Mouse (Mus musculus): ENCODE data around the gene Ddah1. TPM values are rescaled to one million over a fixed set of nuclear protein-coding genes. Genes with fewer than 3 reads are reported as not detected.

The Ddah1 gene
- polyA plus RNA-seq (2012; ENCODE audit: insufficient read depth, low replicate concordance): not detected in 2 replicates

DNA sequence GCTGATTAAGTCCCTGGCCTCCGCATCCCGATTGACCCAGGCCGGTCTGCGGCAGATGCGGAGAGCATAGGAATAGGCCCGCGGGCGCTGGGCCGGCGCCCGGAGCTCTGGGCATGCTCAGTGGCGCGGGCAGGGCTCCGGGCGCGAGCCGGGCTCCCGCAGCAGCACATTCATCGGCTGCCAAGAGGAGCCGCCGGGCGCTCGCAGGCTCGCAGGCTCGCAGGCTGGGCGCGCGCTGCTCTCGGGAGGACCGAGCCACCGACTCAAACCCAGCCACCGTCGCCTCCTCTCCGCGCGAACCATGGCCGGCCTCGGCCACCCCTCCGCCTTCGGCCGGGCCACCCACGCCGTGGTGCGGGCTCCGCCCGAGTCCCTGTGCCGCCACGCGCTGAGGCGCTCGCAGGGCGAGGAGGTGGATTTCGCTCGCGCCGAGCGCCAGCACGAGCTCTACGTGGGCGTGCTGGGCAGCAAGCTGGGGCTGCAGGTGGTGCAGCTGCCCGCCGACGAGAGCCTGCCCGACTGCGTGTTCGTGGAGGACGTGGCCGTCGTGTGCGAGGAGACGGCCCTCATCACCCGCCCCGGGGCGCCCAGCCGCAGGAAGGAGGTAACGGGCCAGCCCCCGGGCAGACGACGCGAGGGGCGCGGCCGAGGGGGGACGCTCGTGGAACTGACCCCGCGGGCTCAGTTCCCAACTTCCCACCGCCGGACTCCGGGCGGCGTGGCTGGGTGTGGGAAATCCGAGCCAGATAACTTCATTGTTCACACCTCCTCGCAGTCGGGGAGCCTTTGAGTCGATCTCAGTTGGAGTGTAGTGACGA, at the start of gene Ddah1:
Gene Ddah1 (plus strand): TSS at position 115 of the 818 bp plus-strand sequence.
- Histone ChIP-seq H3K4me1 (peaks cover 12% of the 10 kb centered on the region), H3K4me3 (replicated peaks) (peak within 1 kb of the TSS; percentile 89), H3K9me3 (peaks cover 12% of the 10 kb centered on the region; the same call in 1 of the 2 replicates), H3K27me3 (replicated peaks) (peaks cover 57% of the 10 kb centered on the region), H3K36me3 (replicated peaks; ENCODE audit: low read length) (no peaks in the 10 kb centered on the region)
- TF ChIP-seq FLI1 (IDR thresholded peaks at IDR 0.05; ENCODE audit: low read length): no peak
- TF ChIP-seq GATA1 (IDR thresholded peaks at IDR 0.05; ENCODE audit: borderline replicate concordance, low read length): no peak

DNA sequence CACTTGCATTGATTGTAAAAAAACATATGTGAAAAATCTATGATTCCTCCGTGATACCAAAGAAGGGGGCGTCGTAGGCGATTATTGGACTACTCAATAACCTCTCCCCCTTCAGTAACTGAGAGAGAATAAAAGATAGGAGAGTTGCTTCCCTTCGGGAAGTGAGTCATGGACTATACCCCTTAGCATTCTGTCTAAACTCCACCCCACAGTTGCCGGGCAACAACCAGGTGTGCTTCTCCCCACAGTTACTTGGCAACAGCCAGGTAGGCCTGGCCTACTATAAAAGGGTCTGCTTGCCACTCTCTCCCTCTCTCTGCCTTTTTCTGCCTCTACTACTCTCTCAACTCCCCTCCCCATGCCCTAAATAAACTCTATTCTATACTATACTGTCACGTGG, 42.6 kb upstream of the Ddah1 start:
- Histone ChIP-seq H3K36me3 (replicated peaks; ENCODE audit: low read length) (no peaks in the 10 kb centered on the region), H3K27me3 (replicated peaks) (no peaks in the 10 kb centered on the region), H3K4me1 (peaks cover 4% of the 10 kb centered on the region; the same call in 1 of the 2 replicates), H3K4me3 (replicated peaks) (no peak overlapping the region), H3K9me3 (no peaks in the 10 kb centered on the region)
- TF ChIP-seq FLI1 (IDR thresholded peaks at IDR 0.05; ENCODE audit: low read length) (no peak), GATA1 (IDR thresholded peaks at IDR 0.05; ENCODE audit: borderline replicate concordance, low read length) (no peak)

GRCm38 (mm10) chr3:145719660-145720059, 38.8 kb upstream of the Ddah1 start:
- H3K4me1 ChIP-seq: peaks cover 4% of the 10 kb centered on the region; the same call in 1 of the 2 replicates
- TF ChIP-seq GATA1 (IDR thresholded peaks at IDR 0.05; ENCODE audit: borderline replicate concordance, low read length) (no peak), FLI1 (IDR thresholded peaks at IDR 0.05; ENCODE audit: low read length) (no peak)
- H3K27me3 ChIP-seq (replicated peaks): no peaks in the 10 kb centered on the region
- no peaks in the 10 kb centered on the region for H3K36me3 ChIP-seq (replicated peaks; ENCODE audit: low read length)
- 0 out of 2 replicates have a peak, but pooled peaks cover 10% of the 10 kb centered on the region for H3K9me3 ChIP-seq
- H3K4me3 ChIP-seq (replicated peaks): no peak overlapping the region

- TF ChIP-seq GATA1 (IDR thresholded peaks at IDR 0.05; ENCODE audit: borderline replicate concordance, low read length): no peak
- TF ChIP-seq FLI1 (IDR thresholded peaks at IDR 0.05; ENCODE audit: low read length): no peak
- no peaks in the 10 kb centered on the region for H3K36me3 ChIP-seq (replicated peaks; ENCODE audit: low read length)
- 0 out of 2 replicates have a peak, but pooled peaks cover 15% of the 10 kb centered on the region for H3K9me3 ChIP-seq
- H3K27me3 ChIP-seq (replicated peaks): no peaks in the 10 kb centered on the region
- H3K4me1 ChIP-seq: peaks cover 7% of the 10 kb centered on the region
- H3K4me3 ChIP-seq (replicated peaks): no peak overlapping the region
Measured at GRCm38 (mm10) chr3:145725078-145725477, 33.4 kb upstream of the Ddah1 start.

GRCm38 (mm10) chr3:145728336-145728735, 30.1 kb upstream of the Ddah1 start:
- Histone ChIP-seq H3K9me3 (0 out of 2 replicates have a peak, but pooled peaks cover 11% of the 10 kb centered on the region), H3K36me3 (replicated peaks; ENCODE audit: low read length) (no peaks in the 10 kb centered on the region), H3K4me1 (peaks cover 8% of the 10 kb centered on the region), H3K27me3 (replicated peaks) (no peaks in the 10 kb centered on the region), H3K4me3 (replicated peaks) (no peak overlapping the region)
- no peak for TF ChIP-seq FLI1 (IDR thresholded peaks at IDR 0.05; ENCODE audit: low read length)
- no peak for TF ChIP-seq GATA1 (IDR thresholded peaks at IDR 0.05; ENCODE audit: borderline replicate concordance, low read length)

DNA sequence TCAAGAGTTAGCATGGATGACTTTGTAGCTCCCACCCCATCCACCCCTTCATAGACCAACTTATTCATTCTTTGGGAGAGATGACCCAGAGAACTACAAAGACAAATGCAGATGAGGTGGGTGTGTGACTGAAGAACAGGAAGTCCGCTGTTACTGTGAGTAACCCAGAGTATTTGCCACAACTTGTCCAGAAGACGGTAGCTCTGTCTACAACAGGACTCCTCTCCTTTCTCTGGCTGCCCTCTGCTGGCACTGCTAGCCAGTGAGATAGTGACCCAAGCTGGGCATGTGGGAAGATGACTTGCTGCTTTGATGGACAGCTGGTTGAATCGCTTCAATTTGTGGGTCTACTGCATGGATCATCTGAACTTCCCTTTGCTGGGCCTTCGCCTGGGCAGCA, 28.9 kb upstream of the Ddah1 start:
- TF ChIP-seq GATA1 (IDR thresholded peaks at IDR 0.05; ENCODE audit: borderline replicate concordance, low read length) (no peak), FLI1 (IDR thresholded peaks at IDR 0.05; ENCODE audit: low read length) (no peak)
- H3K36me3 ChIP-seq (replicated peaks; ENCODE audit: low read length): no peaks in the 10 kb centered on the region
- peaks cover 8% of the 10 kb centered on the region for H3K4me1 ChIP-seq
- no peak overlapping the region for H3K4me3 ChIP-seq (replicated peaks)
- 0 out of 2 replicates have a peak, but pooled peaks cover 5% of the 10 kb centered on the region for H3K9me3 ChIP-seq
- H3K27me3 ChIP-seq (replicated peaks): no peaks in the 10 kb centered on the region

DNA sequence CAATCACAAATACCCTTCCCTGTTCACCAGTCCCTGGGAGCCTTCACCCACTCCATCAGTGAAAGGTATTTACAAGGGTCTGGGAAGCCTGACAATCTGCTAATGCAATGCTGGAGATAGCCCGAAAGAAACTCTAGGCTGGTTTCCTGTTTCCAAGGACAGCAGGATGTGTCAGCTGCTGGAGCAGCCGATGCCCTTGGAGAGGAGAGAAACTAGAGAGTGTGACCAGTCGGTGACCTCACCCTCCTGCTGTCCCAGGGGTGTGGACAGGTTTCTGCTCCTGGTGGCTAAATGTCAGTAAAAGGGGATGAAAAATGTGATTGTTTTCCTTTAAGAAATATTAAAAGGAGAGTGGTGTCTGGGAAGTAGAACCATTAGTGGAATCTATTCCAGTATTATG, 28.4 kb upstream of the Ddah1 start:
- 0 out of 2 replicates have a peak, but pooled peaks cover 5% of the 10 kb centered on the region for H3K9me3 ChIP-seq
- H3K36me3 ChIP-seq (replicated peaks; ENCODE audit: low read length): no peaks in the 10 kb centered on the region
- H3K4me3 ChIP-seq (replicated peaks): no peak overlapping the region
- no peaks in the 10 kb centered on the region for H3K27me3 ChIP-seq (replicated peaks)
- TF ChIP-seq FLI1 (IDR thresholded peaks at IDR 0.05; ENCODE audit: low read length) (no peak), GATA1 (IDR thresholded peaks at IDR 0.05; ENCODE audit: borderline replicate concordance, low read length) (no peak)
- H3K4me1 ChIP-seq: peaks cover 8% of the 10 kb centered on the region

GRCm38 (mm10) chr3:145734857-145735256, 23.6 kb upstream of the Ddah1 start:
- Histone ChIP-seq H3K4me1 (peaks cover 3% of the 10 kb centered on the region), H3K4me3 (replicated peaks) (no peak overlapping the region), H3K9me3 (no peaks in the 10 kb centered on the region), H3K36me3 (replicated peaks; ENCODE audit: low read length) (no peaks in the 10 kb centered on the region), H3K27me3 (replicated peaks) (no peaks in the 10 kb centered on the region)
- TF ChIP-seq GATA1 (IDR thresholded peaks at IDR 0.05; ENCODE audit: borderline replicate concordance, low read length) (no peak), FLI1 (IDR thresholded peaks at IDR 0.05; ENCODE audit: low read length) (no peak)

GRCm38 (mm10) chr3:145736562-145736961, 21.9 kb upstream of the Ddah1 start:
- TF ChIP-seq FLI1 (IDR thresholded peaks at IDR 0.05; ENCODE audit: low read length): no peak
- TF ChIP-seq GATA1 (IDR thresholded peaks at IDR 0.05; ENCODE audit: borderline replicate concordance, low read length): no peak
- Histone ChIP-seq H3K4me1 (no peaks in the 10 kb centered on the region), H3K9me3 (peaks cover 8% of the 10 kb centered on the region), H3K36me3 (replicated peaks; ENCODE audit: low read length) (no peaks in the 10 kb centered on the region), H3K27me3 (replicated peaks) (no peaks in the 10 kb centered on the region), H3K4me3 (replicated peaks) (no peak overlapping the region)

- peaks cover 2% of the 10 kb centered on the region for H3K27me3 ChIP-seq (replicated peaks)
- no peak overlapping the region for H3K4me3 ChIP-seq (replicated peaks)
- peaks cover 8% of the 10 kb centered on the region for H3K9me3 ChIP-seq
- H3K4me1 ChIP-seq: no peaks in the 10 kb centered on the region
- TF ChIP-seq FLI1 (IDR thresholded peaks at IDR 0.05; ENCODE audit: low read length) (no peak), GATA1 (IDR thresholded peaks at IDR 0.05; ENCODE audit: borderline replicate concordance, low read length) (no peak)
- H3K36me3 ChIP-seq (replicated peaks; ENCODE audit: low read length): no peaks in the 10 kb centered on the region
Measured at GRCm38 (mm10) chr3:145738662-145739061, 19.8 kb upstream of the Ddah1 start.

All from megakaryocyte, embryonic 14.5 days (primary cell).